Mouse (Mus musculus) ES-Bruce4 (cell line): ENCODE results near the gene Kcnq1. TPM values are rescaled to one million over a fixed set of nuclear protein-coding genes. Genes with fewer than 3 reads are reported as not detected.

ENCODE experiments used
- H3K27ac ChIP-seq: 2 replicates; pipeline ENCODE4 v1.5.1; 2012; ENCODE audit warnings: low read length, inconsistent platforms; ENCODE audit not compliant: insufficient read depth
- H3K27me3 ChIP-seq: 2 replicates; pipeline ENCODE4 v1.6.1; 2012; ENCODE audit warnings: mild to moderate bottlenecking, low read length, inconsistent platforms; ENCODE audit not compliant: control insufficient read depth, poor library complexity, insufficient read depth, severe bottlenecking
- H3K36me3 ChIP-seq: 2 replicates; pipeline ENCODE4 v1.6.1; 2012; ENCODE audit warnings: inconsistent platforms, mild to moderate bottlenecking, low read length, moderate library complexity; ENCODE audit not compliant: control insufficient read depth, poor library complexity, insufficient read depth, severe bottlenecking
- H3K4me1 ChIP-seq: one replicate; pipeline ENCODE4 v1.8.1; 2011; ENCODE audit warnings: low read length; ENCODE audit not compliant: control insufficient read depth, insufficient read depth
- H3K4me3 ChIP-seq: 2 replicates; pipeline ENCODE4 v1.5.1; 2011; ENCODE audit warnings: low read depth, mild to moderate bottlenecking, low read length
- H3K9ac ChIP-seq: 2 replicates; pipeline ENCODE4 v1.6.1; 2012; ENCODE audit warnings: low read depth, mild to moderate bottlenecking, inconsistent platforms; ENCODE audit not compliant: poor library complexity, severe bottlenecking
- H3K9me3 ChIP-seq: replicated peaks from 2 replicates; pipeline ENCODE4 v1.6.1; 2012; ENCODE audit warnings: mild to moderate bottlenecking, low read length, inconsistent platforms; ENCODE audit not compliant: control insufficient read depth, poor library complexity, insufficient read depth, severe bottlenecking
- CTCF ChIP-seq: IDR thresholded peaks from one replicate; pipeline ENCODE4 v1.8.1; 2011; ENCODE audit warnings: low read depth, low read length
- EP300 ChIP-seq: IDR thresholded peaks from 2 replicates; pipeline ENCODE4 v1.6.1; 2011; ENCODE audit warnings: low read depth, low read length; ENCODE audit not compliant: insufficient read depth
- POLR2A ChIP-seq: IDR thresholded peaks from one replicate; pipeline ENCODE4 v1.8.1; 2011; ENCODE audit warnings: low read length; ENCODE audit not compliant: insufficient read depth
- polyA plus RNA-seq: library from polyadenylated mRNA; stranded (reverse); fragments of >200 nt; gene quantifications from 2 replicates; pipeline ENCODE4 v1.2.4, GENCODE M21; 2011; ENCODE audit warnings: low read depth; ENCODE audit not compliant: missing spikeins, insufficient read depth, insufficient read length

The Kcnq1 gene
- polyA plus RNA-seq, 1 experiment, result not detected

- Histone ChIP-seq H3K9ac (peak overlapping the region; percentile 69), H3K36me3 (no peaks in the 10 kb centered on the region), H3K27ac (no peak overlapping the region), H3K4me3 (peak overlapping the region; percentile 39), H3K27me3 (peaks cover 4% of the 10 kb centered on the region), H3K4me1 (peaks cover 5% of the 10 kb centered on the region), H3K9me3 (no peaks in the 10 kb centered on the region)
- no peak for TF ChIP-seq EP300
- TF ChIP-seq POLR2A, result no peak
- TF ChIP-seq CTCF, result no peak
Measured at GRCm38 (mm10) chr7:143464811-143465560, 358.8 kb downstream of the Kcnq1 start.

- Histone ChIP-seq H3K4me1 (peaks cover 5% of the 10 kb centered on the region), H3K9ac (no peak overlapping the region), H3K4me3 (no peak overlapping the region), H3K27ac (no peak overlapping the region), H3K27me3 (no peaks in the 10 kb centered on the region; the same call in 1 of the 2 replicates), H3K9me3 (no peaks in the 10 kb centered on the region), H3K36me3 (no peaks in the 10 kb centered on the region)
- no peak for TF ChIP-seq EP300
- peak; percentile 91 for TF ChIP-seq CTCF
Measured at GRCm38 (mm10) chr7:143466099-143466677, 360.0 kb downstream of the Kcnq1 start.

- Histone ChIP-seq H3K4me3 (no peak overlapping the region), H3K27ac (no peak overlapping the region), H3K36me3 (no peaks in the 10 kb centered on the region), H3K9ac (no peak overlapping the region), H3K9me3 (no peaks in the 10 kb centered on the region), H3K4me1 (peaks cover 3% of the 10 kb centered on the region), H3K27me3 (no peaks in the 10 kb centered on the region; the same call in 1 of the 2 replicates)
- 0 out of 2 replicates have a peak, but pooled peaks have one; percentile 35 for TF ChIP-seq EP300
- TF ChIP-seq CTCF, result no peak
Measured at GRCm38 (mm10) chr7:143467714-143468113, 361.6 kb downstream of the Kcnq1 start.

- H3K4me1 ChIP-seq, result peaks cover 3% of the 10 kb centered on the region
Measured at GRCm38 (mm10) chr7:143469946-143470345, 363.8 kb downstream of the Kcnq1 start.

GRCm38 (mm10) chr7:143473347-143474101 is 367.4 kb downstream of the Kcnq1 start, which contains the start of gene Slc22a18:
TSS of gene Slc22a18 (plus strand) at chr7:143473736.
- Histone ChIP-seq H3K4me1 (no peaks in the 10 kb centered on the region), H3K9me3 (no peaks in the 10 kb centered on the region), H3K27me3 (no peaks in the 10 kb centered on the region; the same call in 1 of the 2 replicates), H3K36me3 (no peaks in the 10 kb centered on the region), H3K9ac (no peak within 1 kb of the TSS), H3K27ac (no peak within 1 kb of the TSS), H3K4me3 (peak within 1 kb of the TSS; percentile 56)
- no peak for TF ChIP-seq EP300
- TF ChIP-seq POLR2A, result no peak
- no peak for TF ChIP-seq CTCF

More at GRCm38 (mm10) chr7:143469946-143470345, 363.8 kb downstream of the Kcnq1 start:
- Histone ChIP-seq H3K9me3 (no peaks in the 10 kb centered on the region), H3K9ac (no peak overlapping the region), H3K36me3 (no peaks in the 10 kb centered on the region), H3K27ac (no peak overlapping the region), H3K4me3 (no peak overlapping the region), H3K27me3 (no peaks in the 10 kb centered on the region; the same call in 1 of the 2 replicates)
- TF ChIP-seq EP300 (no peak), CTCF (peak; percentile 85), POLR2A (no peak)
